ENCODE assay signal across 8 mouse cellular contexts in the genomic region with DNA sequence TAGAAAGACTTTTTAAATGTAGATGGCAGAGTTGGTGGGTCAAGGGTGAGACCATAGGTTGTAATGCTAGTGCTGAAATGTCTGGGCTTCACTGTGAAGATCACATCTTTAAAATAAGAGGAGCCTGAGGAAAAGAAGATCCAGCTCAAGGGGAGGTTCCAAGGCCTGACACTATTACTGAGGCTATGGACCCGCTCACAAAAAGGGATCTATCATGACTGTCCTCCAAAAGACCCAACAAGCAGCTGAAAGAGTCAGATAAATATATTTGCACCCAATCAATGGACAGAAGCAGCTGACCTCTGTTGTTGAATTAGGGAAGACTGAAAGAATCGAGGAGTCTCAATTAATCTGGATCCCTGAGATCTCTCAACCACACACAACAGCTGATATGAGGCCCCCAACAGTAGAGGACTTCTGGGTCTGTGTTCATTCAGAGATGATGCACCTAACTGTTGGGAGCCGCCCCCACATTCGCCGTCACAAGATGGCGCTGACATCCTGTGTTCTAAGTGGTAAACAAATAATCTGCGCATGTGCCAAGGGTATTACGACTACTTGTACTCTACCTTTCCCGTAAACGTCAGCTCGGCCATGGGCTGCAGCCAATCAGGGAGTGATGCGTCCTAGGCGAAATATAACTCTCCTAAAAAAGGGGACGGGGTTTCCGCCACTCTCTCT.
A peak's percentile ranks its signal among the peaks of the same experiment; 100 is the strongest.
DNase-seq lines count a peak whose midpoint lies in the region; ATAC-seq lines count a peak whose summit lies in the region.
"Not testable (repeated sequence)": the region's sequence is repeated elsewhere in the genome, so short reads cannot be mapped to it uniquely, and the experiment has no call there.

No protein-coding gene starts in this region.

- H3K9me3 ChIP-seq in embryonic facial prominence, embryonic 13.5 days; heart, embryonic 13.5 days; kidney, embryonic 14.5 days (ENCODE audit: control insufficient read depth, low read length); limb, embryonic 11.5 days (ENCODE audit: control insufficient read depth, low read length); midbrain, embryonic 12.5 days: not testable (repeated sequence)

- WGBS in embryonic facial prominence, embryonic 13.5 days = 26% methylated on average over 10 of the region's 15 CpGs
- 24% methylated on average over 8 of the region's 15 CpGs for whole genome bisulfite sequencing in heart, embryonic 13.5 days
- WGBS in kidney, embryonic 14.5 days = 27% methylated on average over 6 of the region's 15 CpGs
- 33% methylated on average over 6 of the region's 15 CpGs for WGBS in limb, embryonic 11.5 days
- WGBS in midbrain, embryonic 12.5 days = 37% methylated on average over 7 of the region's 15 CpGs

- not testable (repeated sequence) for H3K9ac ChIP-seq in embryonic facial prominence, embryonic 13.5 days; heart, embryonic 13.5 days; kidney, embryonic 14.5 days (ENCODE audit: low read depth, low read length); limb, embryonic 11.5 days (ENCODE audit: low read length); midbrain, embryonic 12.5 days (replicated peaks)

- H3K36me3 ChIP-seq in embryonic facial prominence, embryonic 13.5 days; heart, embryonic 13.5 days; kidney, embryonic 14.5 days (ENCODE audit: control insufficient read depth, insufficient read depth, low read length); limb, embryonic 11.5 days (ENCODE audit: control insufficient read depth, insufficient read depth, low read length); midbrain, embryonic 12.5 days: not testable (repeated sequence)

- ATAC-seq in embryonic facial prominence, embryonic 13.5 days (ENCODE audit: insufficient number of reproducible peaks, insufficient read depth, low FRiP score, low TSS enrichment, low read depth); heart, embryonic 13.5 days (ENCODE audit: extremely low read depth, insufficient number of reproducible peaks, low FRiP score, low TSS enrichment): not testable (repeated sequence)
- peak; percentile 83 for ATAC-seq in kidney, embryonic 14.5 days (ENCODE audit: low FRiP score, low TSS enrichment)
- peak; percentile 70; the same call in 1 of the 2 replicates for ATAC-seq in limb, embryonic 11.5 days (ENCODE audit: insufficient number of reproducible peaks, low FRiP score, low TSS enrichment, low read depth)
- ATAC-seq in midbrain, embryonic 12.5 days (ENCODE audit: low FRiP score, low read depth) = peak; percentile 92

- not testable (repeated sequence) for H3K27ac ChIP-seq in brown adipose tissue, adult 24 weeks (replicated peaks; ENCODE audit: low read depth, low read length); embryonic facial prominence, embryonic 13.5 days; heart, embryonic 13.5 days (replicated peaks); kidney, embryonic 14.5 days (ENCODE audit: low read depth, low read length); limb, embryonic 11.5 days (replicated peaks; ENCODE audit: low read depth, low read length); midbrain, embryonic 12.5 days (replicated peaks)

- H3K27me3 ChIP-seq in embryonic facial prominence, embryonic 13.5 days; heart, embryonic 13.5 days (replicated peaks); kidney, embryonic 14.5 days (ENCODE audit: control insufficient read depth, insufficient read depth, low read length); limb, embryonic 11.5 days (ENCODE audit: control insufficient read depth, insufficient read depth, low read length); midbrain, embryonic 12.5 days: not testable (repeated sequence)

- peak overlapping the region; percentile 14; the same call in 1 of the 2 replicates for H3K4me3 ChIP-seq in brown adipose tissue, adult 24 weeks (ENCODE audit: insufficient read depth, low read depth, low read length)
- peak overlapping the region; percentile 13; the same call in 1 of the 2 replicates for H3K4me3 ChIP-seq in embryonic facial prominence, embryonic 13.5 days
- peak overlapping the region; percentile 18 for H3K4me3 ChIP-seq in heart, embryonic 13.5 days
- H3K4me3 ChIP-seq in kidney, embryonic 14.5 days (ENCODE audit: low read length); limb, embryonic 11.5 days (ENCODE audit: low read depth, low read length); midbrain, embryonic 12.5 days: not testable (repeated sequence)

- not testable (repeated sequence) for H3K4me1 ChIP-seq in brown adipose tissue, adult 24 weeks (ENCODE audit: control insufficient read depth, insufficient read depth, insufficient read length, low read length); embryonic facial prominence, embryonic 13.5 days; heart, embryonic 13.5 days; kidney, embryonic 14.5 days (ENCODE audit: control insufficient read depth, insufficient read depth, low read length); limb, embryonic 11.5 days (ENCODE audit: control insufficient read depth, insufficient read depth, low read length); midbrain, embryonic 12.5 days

- H3K4me2 ChIP-seq in embryonic facial prominence, embryonic 13.5 days = peak overlapping the region; percentile 30
- peak overlapping the region; percentile 24; the same call in 1 of the 2 replicates for H3K4me2 ChIP-seq in heart, embryonic 13.5 days
- not testable (repeated sequence) for H3K4me2 ChIP-seq in kidney, embryonic 14.5 days (replicated peaks; ENCODE audit: low read depth, low read length); limb, embryonic 11.5 days (ENCODE audit: low read depth, severe bottlenecking)
- 0 out of 2 replicates have a peak overlapping the region, but pooled peaks have one; percentile 9 for H3K4me2 ChIP-seq in midbrain, embryonic 12.5 days (replicated peaks)

- DNase-seq in CD4-positive helper T cell, adult 2 months (ENCODE audit: low read depth, low spot score) = peak; percentile 59
- peak; percentile 27 for DNase-seq in limb, embryonic 11.5 days (ENCODE audit: low spot score)
- DNase-seq in right cerebral cortex, adult 2 months (ENCODE audit: low spot score in 2 of 2) = peak; percentile 3 to 36
